Mouse (Mus musculus): ENCODE data around the gene Ssbp1.

The Ssbp1 gene

DNA sequence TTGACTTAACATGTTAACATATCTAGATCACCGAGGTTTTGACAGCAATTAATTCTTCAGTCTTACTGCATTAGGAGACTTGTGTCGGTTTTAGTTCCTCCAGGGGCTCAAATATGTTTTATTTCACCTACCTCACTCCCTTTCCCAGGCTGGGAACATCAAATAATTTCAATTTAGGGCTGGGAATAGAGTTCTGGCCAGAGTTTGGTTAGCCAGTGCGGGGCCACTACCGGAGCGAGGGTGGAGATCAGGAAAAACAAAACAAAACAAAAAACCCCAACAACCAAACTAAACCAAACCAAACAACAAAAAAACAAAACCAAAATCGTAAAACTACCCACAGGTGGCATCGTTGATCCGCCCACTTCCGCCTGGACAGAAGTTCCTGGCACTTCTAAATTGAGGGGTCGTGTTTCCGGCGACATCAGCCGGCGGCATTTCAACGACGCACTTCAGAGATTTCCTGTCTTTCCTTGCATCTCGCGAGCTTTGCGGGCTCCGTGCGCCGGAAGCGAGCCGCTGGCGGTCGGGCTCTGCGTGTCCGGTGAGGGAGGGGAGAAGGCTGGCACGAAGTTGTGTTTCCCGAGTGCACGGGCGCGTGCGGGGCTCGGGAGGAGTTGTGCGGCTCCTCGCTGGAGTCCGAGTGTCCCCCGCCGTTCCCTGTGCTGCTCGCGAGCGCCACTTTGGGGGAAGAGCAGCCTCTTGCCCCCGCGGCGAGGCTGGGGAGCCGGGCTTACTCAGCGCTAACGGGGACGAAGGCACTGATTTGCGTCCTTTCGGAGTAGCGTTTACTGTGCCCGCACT, at the start of gene Ssbp1:
Gene Ssbp1, plus strand, starts transcription at position 437 of the 804 bp plus-strand sequence.
- peak; percentile 88 for DNase-seq (ENCODE audit: low spot score)

DNA sequence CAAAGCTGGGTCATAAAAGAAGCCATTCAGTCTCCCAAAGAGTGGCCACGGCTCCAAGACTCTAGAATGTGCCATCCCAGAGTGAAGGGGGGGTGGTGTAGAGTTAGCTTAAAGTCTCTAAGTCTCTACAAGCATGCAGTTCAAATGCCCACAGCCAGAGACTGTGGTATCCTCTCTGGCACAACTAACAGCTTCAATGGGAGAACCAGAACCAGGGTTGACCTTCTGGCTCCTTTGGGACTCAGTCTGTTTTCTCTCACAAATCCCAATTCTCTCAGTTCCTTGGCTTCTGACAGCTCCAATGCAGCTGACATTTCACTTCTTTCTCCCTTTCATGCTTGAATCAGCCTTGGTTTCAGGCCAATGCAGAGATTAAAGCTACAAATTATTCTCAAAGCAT, 48.1 kb upstream of the Ssbp1 start:
- DNase-seq (ENCODE audit: low spot score): no peak

DNA sequence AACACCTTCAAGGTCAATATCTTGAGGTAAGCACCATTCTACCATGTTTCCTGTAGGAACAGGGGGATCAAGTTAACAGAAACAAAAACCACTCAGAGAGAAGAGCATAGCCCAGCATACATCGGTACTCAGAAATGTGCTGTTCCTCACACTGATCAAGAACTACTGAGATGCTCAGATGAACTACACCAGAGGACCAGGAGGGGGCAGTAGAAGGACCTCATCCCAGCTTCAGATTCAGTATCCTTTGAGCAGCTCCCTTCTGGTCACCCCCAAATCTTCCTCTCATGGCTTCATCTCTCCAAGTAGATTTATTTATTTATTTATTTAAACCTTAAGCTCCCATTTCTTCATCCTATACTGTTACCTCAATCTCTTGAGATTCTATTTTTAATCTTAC, 47.4 kb upstream of the Ssbp1 start:
- no peak for DNase-seq (ENCODE audit: low spot score)

DNA sequence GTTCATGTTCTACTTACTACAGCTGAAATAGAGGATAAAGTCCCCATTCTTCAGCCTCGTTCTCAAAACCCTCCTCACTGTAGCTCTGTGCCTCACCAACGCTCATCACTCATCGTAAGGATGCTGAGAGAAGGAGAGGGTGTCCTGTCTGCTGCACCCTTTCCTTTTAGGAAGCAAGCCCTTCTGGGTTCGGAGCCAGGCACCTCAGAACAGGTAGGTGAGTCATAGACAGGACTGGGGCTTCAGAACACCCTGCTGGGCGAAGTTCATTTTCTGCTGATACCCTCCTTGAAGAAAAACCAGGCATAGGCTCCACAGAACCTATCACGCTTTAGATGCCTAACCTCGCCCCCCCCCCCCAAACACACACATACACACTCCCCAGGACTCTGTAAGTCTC, 43.7 kb upstream of the Ssbp1 start:
- no peak for DNase-seq (ENCODE audit: low spot score)

DNA sequence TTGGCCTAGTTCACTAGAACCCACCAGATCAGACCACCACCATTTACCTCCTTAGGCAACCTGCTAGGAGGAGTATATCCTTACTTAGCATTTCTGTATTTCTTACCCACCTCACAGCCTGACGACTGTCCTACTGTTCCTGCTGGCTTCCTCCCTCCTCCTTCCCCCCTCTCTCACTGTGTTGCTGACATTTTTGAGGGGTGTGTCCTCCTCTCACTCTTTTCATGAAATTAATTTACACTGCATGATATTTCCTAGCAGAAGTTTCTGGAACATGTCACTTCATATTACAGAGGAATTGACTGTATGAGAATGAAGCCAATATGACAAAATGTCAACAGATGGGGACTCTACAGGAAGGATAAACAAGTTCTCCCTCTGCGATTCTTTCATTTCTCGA, 42.5 kb upstream of the Ssbp1 start:
- no peak for DNase-seq (ENCODE audit: low spot score)

DNA sequence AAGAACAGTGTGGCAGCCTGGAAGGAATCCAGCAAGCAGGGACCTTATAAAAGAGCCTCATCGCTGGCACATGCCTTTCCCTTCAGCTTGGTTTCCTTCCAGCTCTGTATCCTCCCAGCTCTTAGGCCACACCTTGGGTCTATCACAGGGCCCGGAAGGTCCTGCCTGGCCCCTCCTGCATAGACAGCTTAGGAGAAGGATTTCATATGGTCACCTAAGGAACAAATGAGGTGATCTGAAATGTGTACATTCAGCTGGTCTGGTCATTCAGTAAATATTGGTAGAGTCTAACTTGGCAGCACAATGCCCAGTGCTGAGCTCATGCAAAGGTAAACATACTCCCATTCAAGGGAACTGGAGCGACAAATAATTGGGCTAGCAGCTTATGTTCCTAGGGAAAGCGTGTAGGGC, 41.6 kb upstream of the Ssbp1 start:
- no peak for DNase-seq (ENCODE audit: low spot score)

DNA sequence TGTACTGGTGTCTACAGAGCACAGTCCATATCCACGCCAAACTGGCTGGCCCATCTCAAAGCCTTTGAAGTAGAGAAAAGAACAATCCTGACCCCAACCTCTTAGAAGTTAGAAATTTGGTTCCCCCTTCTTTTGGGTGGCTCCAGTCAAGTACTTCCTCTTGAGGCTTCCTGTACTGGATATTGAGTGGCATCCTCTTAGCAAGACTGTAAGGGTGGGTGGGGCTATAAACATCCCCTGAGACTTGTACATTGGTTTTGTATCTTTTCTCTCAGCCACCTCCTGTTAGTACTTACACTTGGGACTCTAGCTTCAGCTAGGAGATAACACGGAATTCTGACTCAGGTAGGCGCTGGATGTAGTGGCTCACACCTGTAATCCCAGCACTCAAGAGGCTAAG, 40.9 kb upstream of the Ssbp1 start:
- no peak for DNase-seq (ENCODE audit: low spot score)

DNA sequence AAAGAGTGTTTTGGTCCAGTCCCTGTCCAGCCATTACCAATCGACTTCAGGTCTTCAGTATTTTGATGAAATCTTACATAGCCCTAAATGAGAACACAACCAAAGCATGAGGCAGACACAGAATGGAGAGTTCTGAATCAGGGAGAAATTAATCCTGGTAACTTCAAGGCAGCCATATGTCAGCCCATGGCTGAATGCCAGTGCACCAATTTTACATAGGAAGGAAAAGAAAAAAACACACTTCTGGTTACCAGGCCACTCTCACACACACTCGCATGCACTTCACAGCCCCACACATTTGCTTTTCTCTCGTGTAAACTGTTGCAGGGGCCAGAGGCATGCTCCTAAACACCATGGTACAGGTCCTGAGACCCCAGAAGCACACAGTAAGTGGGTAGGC, 40.3 kb upstream of the Ssbp1 start:
- DNase-seq (ENCODE audit: low spot score): no peak

DNA sequence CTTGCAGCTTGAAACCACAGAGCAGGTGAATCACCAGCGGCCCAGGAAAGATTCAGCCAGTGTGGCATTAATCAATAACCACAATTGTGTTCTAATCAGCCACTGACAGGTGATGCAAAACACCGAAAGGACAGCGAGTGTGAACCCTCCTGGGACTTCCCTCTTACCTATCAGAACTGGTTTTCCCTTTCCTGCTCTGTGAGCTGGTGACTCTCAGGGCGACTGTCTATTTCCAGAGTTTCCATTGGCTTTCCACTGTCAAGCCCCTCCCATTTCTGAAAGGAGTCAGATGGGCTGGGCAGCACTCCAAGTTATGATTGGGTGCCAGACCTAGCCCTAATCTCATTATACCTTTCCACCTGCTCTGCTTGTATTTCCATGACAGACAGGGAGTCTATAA, 39.8 kb upstream of the Ssbp1 start:
- no peak for DNase-seq (ENCODE audit: low spot score)

DNA sequence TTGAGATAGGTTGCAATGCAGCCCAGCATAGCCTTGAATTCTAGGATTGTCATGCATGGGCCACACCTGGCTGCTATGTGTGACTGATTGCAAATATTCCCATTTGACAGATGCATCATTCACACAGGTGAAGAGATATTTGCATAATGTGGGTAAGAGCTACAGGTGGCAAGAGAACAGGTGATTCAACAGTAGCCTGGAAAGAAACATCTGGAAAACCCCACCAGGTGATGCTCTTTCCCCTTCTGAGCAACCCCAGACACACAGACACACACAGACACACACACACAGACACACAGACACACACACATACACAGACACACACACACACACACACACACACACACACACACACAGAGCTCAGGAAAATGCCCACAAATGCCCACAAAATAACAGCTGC, 39.3 kb upstream of the Ssbp1 start:
- DNase-seq (ENCODE audit: low spot score): no peak

DNA sequence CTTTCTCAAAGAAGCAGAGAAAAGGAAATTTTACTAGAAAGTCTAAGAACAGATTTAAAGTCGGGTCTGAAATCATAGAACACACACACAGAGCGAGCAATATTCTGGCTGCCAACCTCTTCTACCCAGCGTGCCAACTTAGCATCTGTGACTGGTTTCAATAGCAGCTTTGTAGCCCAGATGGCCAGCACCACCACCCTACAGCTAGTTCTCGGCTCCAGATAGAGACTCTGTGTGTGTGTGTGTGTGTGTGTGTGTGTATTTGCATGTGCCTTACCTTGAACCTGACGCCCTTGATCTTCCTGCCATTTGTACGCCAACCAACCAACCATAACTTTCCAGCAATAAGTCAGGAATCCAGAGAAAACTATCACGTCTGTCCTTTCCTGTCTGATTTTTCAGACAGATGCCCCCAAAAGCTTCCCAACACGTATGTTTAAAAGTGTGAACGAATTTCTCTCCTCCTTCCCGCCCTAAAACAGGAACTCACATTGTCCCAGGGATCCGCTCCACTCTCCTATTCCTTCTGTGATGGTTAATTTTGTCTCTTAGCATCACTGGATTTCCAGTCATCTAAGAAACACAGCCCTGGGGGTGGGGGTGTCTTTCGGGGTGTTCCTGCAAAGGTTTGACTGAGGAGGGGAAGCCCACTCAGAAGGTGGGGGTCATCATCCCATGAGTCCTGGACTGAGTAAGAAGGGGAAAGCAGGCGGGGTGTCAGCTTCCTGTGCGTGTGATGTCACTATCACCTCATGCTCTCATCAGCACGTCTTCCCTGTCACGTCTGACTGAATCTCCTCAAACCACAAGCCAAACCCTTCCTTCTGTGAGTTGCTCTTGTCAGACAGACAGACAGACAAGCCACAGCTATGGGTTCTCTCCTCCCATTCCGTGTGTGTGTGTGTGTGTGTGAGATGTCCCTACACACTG, 38.5 kb upstream of the Ssbp1 start:
- no peak for DNase-seq (ENCODE audit: low spot score)

DNA sequence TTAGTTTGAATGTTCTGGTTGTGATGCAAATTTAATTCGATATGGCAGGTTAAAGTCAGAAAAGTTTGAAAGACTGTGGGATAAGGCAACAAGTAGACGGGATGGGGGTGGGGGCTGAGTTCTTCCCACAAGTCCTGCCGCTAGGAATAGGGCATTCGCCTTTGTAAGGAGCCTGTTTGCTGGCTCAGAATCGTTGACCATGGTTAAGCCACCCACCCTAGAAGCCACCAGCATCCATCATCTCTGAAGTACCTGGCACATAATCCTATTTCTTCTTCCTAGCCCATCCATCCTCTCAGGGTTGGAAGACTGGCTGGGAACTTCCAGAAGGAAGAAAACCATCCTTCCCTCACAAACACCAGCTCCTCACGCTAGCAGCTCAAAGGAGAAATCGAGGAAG, 36.5 kb upstream of the Ssbp1 start:
- no peak for DNase-seq (ENCODE audit: low spot score)

DNA sequence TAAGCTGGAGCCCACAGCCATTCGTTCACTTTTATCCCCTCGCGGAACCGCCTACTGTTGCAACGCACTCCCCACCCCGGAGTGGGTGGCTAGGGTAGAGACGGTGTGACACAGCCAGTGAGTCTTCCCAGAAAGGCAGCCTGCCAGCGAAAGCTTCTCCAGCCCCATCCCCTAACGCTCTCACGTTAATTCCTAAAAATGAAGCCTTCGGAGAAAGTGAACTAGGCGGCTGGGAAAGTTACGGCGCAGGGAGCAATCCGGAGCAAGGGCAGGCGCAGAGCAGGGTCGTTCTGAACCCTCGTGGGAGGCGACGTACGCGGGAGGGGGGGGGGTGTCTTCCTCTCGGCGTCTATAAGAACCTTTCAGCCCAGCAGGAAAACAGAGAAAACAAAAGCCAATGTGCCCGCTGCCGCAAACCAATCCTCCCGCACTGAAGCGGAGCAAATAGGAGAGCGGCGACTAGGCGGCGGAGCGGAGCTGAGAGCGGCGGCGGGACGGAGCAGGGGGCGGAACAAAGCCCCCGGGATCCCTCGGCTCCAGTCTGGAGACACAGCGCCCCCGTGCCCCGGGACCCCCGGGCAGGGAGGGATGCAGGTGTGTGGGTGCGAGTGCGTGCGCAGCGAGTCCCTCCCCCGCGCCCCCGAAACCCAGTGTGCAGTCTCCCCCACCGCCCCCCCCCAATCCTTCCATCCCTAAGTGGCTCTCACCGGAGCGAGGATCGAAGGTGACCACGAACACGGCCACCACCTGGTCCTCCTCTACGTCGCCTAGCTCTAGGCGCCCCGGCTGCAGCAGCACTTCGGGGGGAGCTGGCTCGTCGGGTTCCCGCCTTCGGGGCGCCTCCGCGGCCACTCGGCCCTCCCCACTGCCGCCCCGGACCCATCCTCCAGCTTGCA, 35.8 kb upstream of the Ssbp1 start:
- DNase-seq (ENCODE audit: low spot score): peak; percentile 34

DNA sequence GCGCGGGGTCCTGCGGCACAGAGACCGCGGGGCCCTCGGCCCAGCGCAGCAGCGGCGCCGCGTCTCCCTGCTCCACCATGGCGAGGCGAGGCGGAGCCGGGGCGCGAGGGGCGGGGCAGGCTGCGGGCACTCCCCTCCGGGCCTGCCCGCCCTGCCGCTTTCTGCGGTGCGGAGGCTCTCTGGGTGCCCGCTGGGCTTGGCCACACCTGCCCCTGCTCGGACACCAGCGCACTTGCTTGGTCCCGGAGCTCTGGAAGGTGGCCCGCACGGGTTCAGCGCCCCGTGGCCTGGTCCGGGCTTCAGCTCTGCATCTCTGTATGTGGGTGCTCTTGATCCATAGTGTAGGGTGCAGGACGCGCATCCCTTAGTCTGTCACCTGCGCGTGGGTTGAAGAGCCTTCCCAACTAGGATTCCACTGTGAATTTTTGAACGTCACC, 35.1 kb upstream of the Ssbp1 start, which contains the start of gene E330009J07Rik:
Gene E330009J07Rik, minus strand, starts transcription at position 89 of the 437 bp plus-strand sequence.
- peak; percentile 84 for DNase-seq (ENCODE audit: low spot score)

DNA sequence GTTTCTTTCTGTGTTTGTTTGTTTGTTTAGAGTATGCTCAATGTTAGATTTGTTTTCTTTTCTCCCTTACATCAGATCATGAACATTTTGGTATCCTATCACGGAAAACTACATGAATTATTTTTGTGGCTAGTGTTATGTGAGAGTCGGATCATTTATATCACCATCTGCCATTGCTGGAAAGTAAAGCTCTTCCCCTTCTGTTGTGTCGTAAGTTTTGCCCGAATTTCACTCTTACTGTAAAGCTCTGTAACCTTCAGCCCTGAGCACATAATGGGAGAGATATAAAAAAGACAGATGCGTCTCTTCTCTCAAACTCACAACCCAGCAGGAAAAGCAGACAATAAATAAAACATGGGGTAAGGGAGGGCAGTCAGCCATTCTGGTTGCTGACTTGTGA, 32.2 kb upstream of the Ssbp1 start, which contains the start of gene Wee2:
Gene Wee2, plus strand, starts transcription at position 153 of the 400 bp plus-strand sequence.
- no peak for DNase-seq (ENCODE audit: low spot score)

DNA sequence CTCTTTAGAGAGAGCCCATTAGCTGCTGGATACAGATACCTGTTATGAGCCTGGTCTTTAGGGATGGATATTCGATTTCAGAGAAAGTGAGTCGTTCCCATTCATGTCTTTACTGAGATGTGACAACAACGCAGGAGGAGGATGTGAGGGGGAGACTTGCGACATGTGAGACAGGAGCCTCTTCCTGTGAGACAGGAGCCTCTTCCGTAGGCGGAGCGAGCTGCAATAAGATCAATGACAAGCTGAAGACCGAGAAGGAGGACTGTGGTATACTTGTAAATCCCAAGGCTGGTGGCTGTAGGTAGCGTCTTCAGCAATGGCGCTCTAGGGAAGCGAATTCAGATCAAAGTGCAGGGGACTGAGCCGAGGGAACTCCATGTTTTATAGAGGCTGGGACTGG, 31.4 kb upstream of the Ssbp1 start:
- no peak for DNase-seq (ENCODE audit: low spot score)

DNA sequence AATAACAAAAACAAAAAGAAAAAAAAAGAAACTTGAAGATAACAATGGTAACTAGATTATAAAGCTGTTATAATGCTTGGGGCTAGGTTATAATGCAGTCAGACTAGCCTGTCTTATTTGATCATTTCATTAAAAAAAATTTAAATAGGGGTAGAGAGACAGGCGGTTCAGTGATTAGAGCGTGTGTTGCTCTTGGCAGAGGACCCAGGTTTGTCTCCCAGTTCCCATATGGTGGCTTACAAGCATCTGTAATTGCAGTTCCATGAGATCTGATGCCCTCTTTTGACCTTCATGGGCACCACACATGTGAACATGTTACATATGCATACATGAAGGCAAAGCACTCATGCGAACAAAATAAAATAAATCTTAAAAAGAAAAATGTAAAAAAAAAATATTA, 29.9 kb upstream of the Ssbp1 start:
- no peak for DNase-seq (ENCODE audit: low spot score)

DNA sequence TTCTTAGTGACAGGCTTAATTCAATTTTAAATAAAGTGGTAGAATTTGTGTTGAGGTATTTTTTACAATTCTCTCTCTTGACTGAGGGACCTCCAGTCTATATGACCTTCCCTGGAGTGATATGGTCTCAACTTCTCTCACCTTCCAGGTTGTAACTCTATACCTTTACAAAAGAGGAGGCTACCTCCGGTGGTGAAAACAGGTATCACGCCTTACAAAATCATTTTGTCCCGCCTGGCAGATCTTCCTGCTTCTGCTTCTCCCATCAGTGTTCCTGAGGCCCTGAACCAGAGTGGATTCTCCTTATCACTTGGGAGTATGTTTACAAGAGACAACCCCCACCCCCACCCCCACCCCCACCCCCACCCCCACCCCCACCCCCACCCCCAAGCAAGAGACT, 29.4 kb upstream of the Ssbp1 start:
- DNase-seq (ENCODE audit: low spot score): no peak

DNA sequence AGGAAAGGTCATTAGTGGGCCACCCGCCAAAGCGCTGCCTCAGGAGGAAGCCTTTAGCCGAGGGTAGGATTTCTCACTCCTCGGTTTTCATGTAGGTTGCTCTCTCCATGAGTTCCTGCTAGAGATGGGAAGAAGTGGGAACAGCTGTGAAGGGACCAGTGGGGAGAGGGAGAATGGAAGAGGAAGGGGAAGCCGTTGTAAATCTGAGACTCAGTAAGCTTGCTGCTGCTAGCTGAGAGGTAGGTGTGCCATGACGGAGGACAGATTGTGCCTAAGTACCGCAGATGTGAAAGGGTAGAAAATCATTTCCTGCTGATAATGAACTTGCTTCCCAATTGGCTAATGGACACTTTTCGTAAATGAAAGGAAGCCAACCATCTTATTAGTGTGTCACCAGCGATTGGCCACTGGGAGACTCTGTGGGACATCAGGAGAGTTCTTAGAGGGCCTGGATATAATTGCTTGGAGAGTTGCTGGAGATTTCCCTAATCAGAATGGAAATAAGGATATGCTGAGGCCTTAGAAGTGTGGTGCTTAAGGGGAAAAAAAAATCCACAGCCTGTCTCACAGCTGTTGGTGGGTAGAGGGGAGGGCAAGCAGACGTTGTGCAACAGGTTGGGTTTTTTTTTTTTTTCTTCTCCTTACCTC, 27.7 kb upstream of the Ssbp1 start:
- no peak for DNase-seq (ENCODE audit: low spot score)

DNA sequence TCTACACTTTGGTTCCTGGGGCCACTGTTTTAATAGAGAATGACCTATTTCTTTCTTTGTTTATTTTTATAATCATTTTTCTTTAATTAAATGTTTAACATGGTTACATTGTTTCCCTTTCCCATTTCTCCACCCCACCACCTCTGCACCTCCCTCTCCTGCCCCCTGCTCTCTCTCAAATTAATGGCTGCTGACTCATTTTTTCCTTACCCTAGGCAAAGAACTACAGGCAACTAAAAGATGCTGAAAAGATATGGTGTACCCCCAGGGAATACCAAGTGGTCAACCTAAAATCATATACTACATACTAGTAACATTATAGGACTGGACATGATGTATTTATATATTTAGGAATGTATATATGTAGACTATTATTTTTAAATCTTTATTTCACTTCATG, 22.5 kb upstream of the Ssbp1 start:
- no peak for DNase-seq (ENCODE audit: low spot score)

DNA sequence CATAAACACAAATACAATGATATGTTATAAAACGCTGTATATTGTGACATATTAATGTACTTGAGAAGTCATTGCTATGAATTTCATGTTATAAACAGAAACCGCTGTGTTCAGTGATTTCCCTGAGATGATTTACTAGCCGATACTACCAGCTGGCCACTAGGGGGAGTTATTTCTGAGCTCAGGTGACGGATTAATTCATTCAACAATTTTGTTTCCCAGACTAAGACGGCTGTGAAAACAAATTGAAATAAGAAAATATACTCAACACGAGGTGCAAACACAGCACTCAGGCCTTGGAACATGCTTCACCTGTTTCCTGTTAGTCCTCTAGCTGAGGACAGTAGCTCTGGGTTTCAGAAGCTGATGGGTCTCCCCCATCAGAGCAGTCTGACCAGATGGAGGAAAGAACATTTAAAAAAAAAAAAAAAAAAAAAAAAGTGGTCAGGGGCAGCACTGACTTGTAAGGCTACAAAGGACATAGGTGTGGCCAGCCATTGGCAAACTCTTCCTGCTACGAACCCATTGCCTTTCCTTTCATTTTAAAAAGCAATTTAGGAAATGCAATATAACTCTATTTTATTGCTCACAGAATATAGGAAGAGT, 16.6 kb upstream of the Ssbp1 start:
- DNase-seq (ENCODE audit: low spot score): no peak

Measured in ovary, postnatal 36 days (tissue).